In genomic region chr10:62804106-62804505, GRCm38 (mm10) we compare ENCODE assay signal across 13 mouse cellular contexts. TPM values are rescaled to one million over a fixed set of nuclear protein-coding genes. Genes with fewer than 3 reads are reported as not detected.
DNase-seq lines count a peak whose midpoint lies in the region; ATAC-seq and TF ChIP-seq lines count a peak whose summit lies in the region.
"Had no signal": no experiment of that assay in that cellular context is flagged by ENCODE, and none has a peak within 500 bp of the region (broad histone marks: within the 10 kb centered on the region; RNA-seq: fewer than 3 reads in every experiment).

No protein-coding gene starts in this region.

- no peak overlapping the region for H3K27ac ChIP-seq in forebrain, embryonic 14.5 days (ENCODE audit: low read depth, low read length)
- H3K27ac ChIP-seq in forebrain, embryonic 12.5 days, result no peak overlapping the region
- H3K27ac ChIP-seq in lung, postnatal 0 days (ENCODE audit: low read length), result no peak overlapping the region
- H3K27ac ChIP-seq in limb, embryonic 10.5 days, result no peak overlapping the region
- H3K27ac ChIP-seq: heart, embryonic 13.5 days; macrophage; stomach, embryonic 15.5 days had no signal

- DNase-seq in forebrain, embryonic 14.5 days (ENCODE audit: low spot score), result peak; percentile 10
- peak; percentile 8 for DNase-seq in lung, postnatal 0 days (ENCODE audit: low spot score)
- no peak for DNase-seq in lung, adult 18-20 months
- peak; percentile 38 for DNase-seq in NIH3T3 (ENCODE audit: low read depth)
- peak; percentile 5 for DNase-seq in mesoderm, embryonic 11.5 days (ENCODE audit: low read depth, low spot score)
- no peak for DNase-seq in limb, embryonic 10.5 days (ENCODE audit: low spot score)
- no peak for DNase-seq in adrenal gland, postnatal 14 days
- DNase-seq: kidney, adult 8-10 months had no signal

- no peaks in the 10 kb centered on the region for H3K27me3 ChIP-seq in forebrain, embryonic 14.5 days (replicated peaks; ENCODE audit: control insufficient read depth, insufficient read depth, low read length)
- H3K27me3 ChIP-seq in forebrain, embryonic 12.5 days, result no peaks in the 10 kb centered on the region
- no peaks in the 10 kb centered on the region for H3K27me3 ChIP-seq in lung, postnatal 0 days (replicated peaks; ENCODE audit: insufficient read depth, low read length)
- H3K27me3 ChIP-seq in limb, embryonic 10.5 days (ENCODE audit: low read depth, poor library complexity, severe bottlenecking), result no peaks in the 10 kb centered on the region
- H3K27me3 ChIP-seq: heart, embryonic 13.5 days; stomach, embryonic 15.5 days had no signal

- WGBS in forebrain, embryonic 14.5 days, result 68% methylated on average over 2 of the region's 2 CpGs
- WGBS in forebrain, embryonic 12.5 days, result 72% methylated on average over 2 of the region's 2 CpGs
- 68% methylated on average over 2 of the region's 2 CpGs for WGBS in lung, postnatal 0 days
- 95% methylated on average over 2 of the region's 2 CpGs for WGBS in limb, embryonic 10.5 days

- H3K4me3 ChIP-seq in forebrain, embryonic 14.5 days (ENCODE audit: low read depth, low read length), result no peak overlapping the region
- H3K4me3 ChIP-seq in forebrain, embryonic 12.5 days (replicated peaks), result no peak overlapping the region
- H3K4me3 ChIP-seq in lung, postnatal 0 days (ENCODE audit: low read depth, low read length), result no peak overlapping the region
- H3K4me3 ChIP-seq in limb, embryonic 10.5 days, result no peak overlapping the region
- H3K4me3 ChIP-seq: heart, embryonic 13.5 days; stomach, embryonic 15.5 days had no signal

- H3K9ac ChIP-seq in forebrain, embryonic 14.5 days (ENCODE audit: low read length), result no peak overlapping the region
- H3K9ac ChIP-seq in forebrain, embryonic 12.5 days, result no peak overlapping the region
- no peak overlapping the region for H3K9ac ChIP-seq in lung, postnatal 0 days (replicated peaks; ENCODE audit: low read depth)
- H3K9ac ChIP-seq: heart, embryonic 13.5 days; stomach, embryonic 15.5 days had no signal

- TF ChIP-seq EP300 in lung, postnatal 0 days (IDR thresholded peaks at IDR 0.05), result no peak

- peaks cover 6% of the 10 kb centered on the region for H3K36me3 ChIP-seq in forebrain, embryonic 14.5 days (ENCODE audit: control insufficient read depth, insufficient read depth, low read length)
- 0 out of 2 replicates have a peak, but pooled peaks cover 3% of the 10 kb centered on the region for H3K36me3 ChIP-seq in forebrain, embryonic 12.5 days (replicated peaks)
- no peaks in the 10 kb centered on the region for H3K36me3 ChIP-seq in lung, postnatal 0 days (ENCODE audit: insufficient read depth, low read length)
- 0 out of 2 replicates have a peak, but pooled peaks cover 3% of the 10 kb centered on the region for H3K36me3 ChIP-seq in limb, embryonic 10.5 days
- H3K36me3 ChIP-seq: stomach, embryonic 15.5 days had no signal

- no peaks in the 10 kb centered on the region for H3K4me1 ChIP-seq in forebrain, embryonic 14.5 days (ENCODE audit: control insufficient read depth, insufficient read depth, low read length)
- no peaks in the 10 kb centered on the region for H3K4me1 ChIP-seq in forebrain, embryonic 12.5 days
- no peaks in the 10 kb centered on the region for H3K4me1 ChIP-seq in lung, postnatal 0 days (ENCODE audit: insufficient read depth, low read depth, low read length)
- H3K4me1 ChIP-seq in limb, embryonic 10.5 days, result no peaks in the 10 kb centered on the region
- H3K4me1 ChIP-seq: heart, embryonic 13.5 days; stomach, embryonic 15.5 days had no signal

- ATAC-seq in forebrain, embryonic 14.5 days, result no peak
- ATAC-seq in forebrain, embryonic 12.5 days (ENCODE audit: low FRiP score), result no peak
- ATAC-seq in lung, postnatal 0 days, result no peak
- ATAC-seq: forebrain, embryonic 16.5 days had no signal

- peak; percentile 55 for TF ChIP-seq CTCF in lung, postnatal 0 days (IDR thresholded peaks at IDR 0.05)

- no peak overlapping the region for H3K4me2 ChIP-seq in forebrain, embryonic 14.5 days (ENCODE audit: low read length)
- H3K4me2 ChIP-seq in forebrain, embryonic 12.5 days, result no peak overlapping the region
- no peak overlapping the region for H3K4me2 ChIP-seq in lung, postnatal 0 days (replicated peaks; ENCODE audit: low read depth, low read length)
- H3K4me2 ChIP-seq: heart, embryonic 13.5 days; stomach, embryonic 15.5 days had no signal

- no peaks in the 10 kb centered on the region for H3K9me3 ChIP-seq in forebrain, embryonic 14.5 days (replicated peaks; ENCODE audit: control insufficient read depth, low read length)
- H3K9me3 ChIP-seq in forebrain, embryonic 12.5 days, result no peaks in the 10 kb centered on the region
- no peaks in the 10 kb centered on the region for H3K9me3 ChIP-seq in lung, postnatal 0 days (ENCODE audit: low read length)
- no peaks in the 10 kb centered on the region for H3K9me3 ChIP-seq in limb, embryonic 10.5 days (replicated peaks)
- H3K9me3 ChIP-seq: heart, embryonic 13.5 days; stomach, embryonic 15.5 days had no signal

RNA-seq across cellular contexts. Expression of gene Ccar1, which starts 12.0 kb away (rescaled TPM):
- polyA plus RNA-seq in forebrain, embryonic 14.5 days (2014; fragmentation: Nextera tagmentation; extraction: Ambion mirVana), result 118 and 131 TPM in 2 replicates
- 165 and 171 TPM in 2 replicates for polyA plus RNA-seq in forebrain, embryonic 12.5 days (2016; fragmentation: Nextera tagmentation; extraction: Ambion mirVana)
- polyA plus RNA-seq in lung, postnatal 0 days (2015; fragmentation: Nextera tagmentation; extraction: Ambion mirVana), result 52.7 and 53.9 TPM in 2 replicates
- polyA plus RNA-seq in limb, embryonic 10.5 days (2016; fragmentation: Nextera tagmentation; extraction: Ambion mirVana), result 143 and 175 TPM in 2 replicates
- total RNA-seq in adrenal gland, postnatal 14 days (2021), result 81.6 and 88.5 TPM in 2 replicates

Comparison
In these comparisons a context has a peak if more than half of its experiments do, and no peak if none do; other contexts are left out.
1. DNase-seq: peak in forebrain, embryonic 14.5 days (single experiment), lung, postnatal 0 days (single experiment), NIH3T3 (single experiment) and mesoderm, embryonic 11.5 days (single experiment); none in lung, adult 18-20 months (0 of 2), limb, embryonic 10.5 days (single experiment) and adrenal gland, postnatal 14 days (single experiment).